Mouse (Mus musculus): ENCODE measurements at regions not wholly inside any gene's neighbourhood (a gene's known extent, or its start where the extent isn't known, plus 50 kb on each side); places are given as distances from the start of the nearest gene placed in this dataset.

GRCm38 (mm10) chr10:37494552-37495166 is 355.9 kb upstream of the Marcks start:
- Histone ChIP-seq H3K4me1 (replicated peaks; ENCODE audit: control insufficient read depth, insufficient read depth, low read length) (no peaks in the 10 kb centered on the region), H3K9me3 (ENCODE audit: control insufficient read depth) (no peaks in the 10 kb centered on the region), H3K27ac (ENCODE audit: low read depth, low read length) (no peak overlapping the region), H3K27me3 (replicated peaks; ENCODE audit: control insufficient read depth, insufficient read depth, low read length) (no peaks in the 10 kb centered on the region), H3K4me2 (replicated peaks; ENCODE audit: low read depth) (no peak overlapping the region), H3K9ac (ENCODE audit: low read depth, low read length) (no peak overlapping the region), H3K36me3 (ENCODE audit: control insufficient read depth, insufficient read depth) (no peaks in the 10 kb centered on the region), H3K4me3 (ENCODE audit: low read depth, low read length) (no peak overlapping the region)
- 64% methylated on average over 3 of the region's 3 CpGs for WGBS
- ATAC-seq, result no peak
- no peak for TF ChIP-seq CTCF (IDR thresholded peaks at IDR 0.05; ENCODE audit: low read depth)

- Histone ChIP-seq H3K27me3 (replicated peaks; ENCODE audit: control insufficient read depth, insufficient read depth, low read length) (no peaks in the 10 kb centered on the region), H3K4me3 (ENCODE audit: low read depth, low read length) (no peak overlapping the region), H3K4me1 (replicated peaks; ENCODE audit: control insufficient read depth, insufficient read depth, low read length) (no peaks in the 10 kb centered on the region), H3K9me3 (ENCODE audit: control insufficient read depth) (no peaks in the 10 kb centered on the region), H3K9ac (ENCODE audit: low read depth, low read length) (no peak overlapping the region), H3K36me3 (ENCODE audit: control insufficient read depth, insufficient read depth) (no peaks in the 10 kb centered on the region), H3K27ac (ENCODE audit: low read depth, low read length) (no peak overlapping the region), H3K4me2 (replicated peaks; ENCODE audit: low read depth) (no peak overlapping the region)
- ATAC-seq, result no peak
- no peak for TF ChIP-seq CTCF (IDR thresholded peaks at IDR 0.05; ENCODE audit: low read depth)
- 61% methylated on average over 2 of the region's 2 CpGs for WGBS
Measured at GRCm38 (mm10) chr10:37494098-37494497, 355.4 kb upstream of the Marcks start.

DNA sequence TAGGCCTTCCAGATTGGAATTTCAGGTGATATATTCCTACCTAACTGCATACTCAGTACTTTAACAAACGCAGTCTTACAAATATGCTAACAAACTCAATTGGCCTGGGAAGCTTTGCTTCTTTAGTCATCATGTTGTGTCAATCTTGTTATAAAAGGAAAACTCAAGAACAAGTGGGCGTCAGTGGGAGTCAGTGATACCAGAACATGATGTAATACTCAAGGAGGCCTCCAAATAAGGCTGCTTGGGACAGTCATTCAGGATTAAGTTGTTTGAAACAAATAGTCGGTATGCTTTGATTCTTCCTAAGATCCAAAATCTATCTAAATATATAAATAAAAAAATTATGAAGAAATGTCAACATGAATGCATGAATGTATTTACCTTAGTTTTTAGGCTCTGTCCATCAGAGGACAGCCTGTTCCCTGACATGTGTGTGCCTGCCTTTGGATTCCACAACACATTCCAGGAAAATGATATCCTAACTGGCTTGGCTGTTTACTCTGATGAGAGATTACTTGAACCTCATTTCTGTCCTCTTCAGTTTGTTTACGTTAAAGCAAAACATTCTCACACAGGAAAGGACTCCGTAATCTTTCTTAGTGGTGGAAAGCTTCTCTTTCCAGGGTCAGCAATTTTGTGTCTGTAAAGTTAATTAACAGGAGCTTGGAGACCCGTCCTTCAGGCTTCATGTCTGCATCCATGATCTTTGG is 345.7 kb upstream of the Marcks start:
- no peak for TF ChIP-seq CTCF (IDR thresholded peaks at IDR 0.05; ENCODE audit: low read depth)
- Histone ChIP-seq H3K9ac (ENCODE audit: low read depth, low read length) (no peak overlapping the region), H3K36me3 (ENCODE audit: control insufficient read depth, insufficient read depth) (no peaks in the 10 kb centered on the region), H3K27ac (ENCODE audit: low read depth, low read length) (no peak overlapping the region), H3K4me1 (replicated peaks; ENCODE audit: control insufficient read depth, insufficient read depth, low read length) (no peaks in the 10 kb centered on the region), H3K27me3 (replicated peaks; ENCODE audit: control insufficient read depth, insufficient read depth, low read length) (no peaks in the 10 kb centered on the region), H3K4me3 (ENCODE audit: low read depth, low read length) (no peak overlapping the region), H3K9me3 (ENCODE audit: control insufficient read depth) (no peaks in the 10 kb centered on the region), H3K4me2 (replicated peaks; ENCODE audit: low read depth) (no peak overlapping the region)
- ATAC-seq, result no peak
- WGBS, result 61% methylated on average over 6 of the region's 6 CpGs

- H3K36me3 ChIP-seq (ENCODE audit: control insufficient read depth, insufficient read depth), result no peaks in the 10 kb centered on the region
- no peak for TF ChIP-seq CTCF (IDR thresholded peaks at IDR 0.05; ENCODE audit: low read depth)
- H3K27ac ChIP-seq (ENCODE audit: low read depth, low read length), result no peak overlapping the region
- H3K4me3 ChIP-seq (ENCODE audit: low read depth, low read length), result no peak overlapping the region
- no peaks in the 10 kb centered on the region for H3K4me1 ChIP-seq (replicated peaks; ENCODE audit: control insufficient read depth, insufficient read depth, low read length)
- H3K27me3 ChIP-seq (replicated peaks; ENCODE audit: control insufficient read depth, insufficient read depth, low read length), result no peaks in the 10 kb centered on the region
- H3K9me3 ChIP-seq (ENCODE audit: control insufficient read depth), result no peaks in the 10 kb centered on the region
- WGBS, result 69% methylated on average over 4 of the region's 4 CpGs
- ATAC-seq, result no peak
- H3K4me2 ChIP-seq (replicated peaks; ENCODE audit: low read depth), result no peak overlapping the region
- no peak overlapping the region for H3K9ac ChIP-seq (ENCODE audit: low read depth, low read length)
Measured at GRCm38 (mm10) chr10:37483521-37483920, 344.8 kb upstream of the Marcks start.

GRCm38 (mm10) chr10:37481879-37482278 is 343.2 kb upstream of the Marcks start:
- Histone ChIP-seq H3K27me3 (replicated peaks; ENCODE audit: control insufficient read depth, insufficient read depth, low read length) (no peaks in the 10 kb centered on the region), H3K4me2 (replicated peaks; ENCODE audit: low read depth) (no peak overlapping the region), H3K36me3 (ENCODE audit: control insufficient read depth, insufficient read depth) (no peaks in the 10 kb centered on the region), H3K9me3 (ENCODE audit: control insufficient read depth) (no peaks in the 10 kb centered on the region), H3K27ac (ENCODE audit: low read depth, low read length) (no peak overlapping the region), H3K9ac (ENCODE audit: low read depth, low read length) (no peak overlapping the region), H3K4me3 (ENCODE audit: low read depth, low read length) (no peak overlapping the region), H3K4me1 (replicated peaks; ENCODE audit: control insufficient read depth, insufficient read depth, low read length) (no peaks in the 10 kb centered on the region)
- ATAC-seq, result no peak
- 76% methylated on average over 1 of the region's 1 CpGs for WGBS
- no peak for TF ChIP-seq CTCF (IDR thresholded peaks at IDR 0.05; ENCODE audit: low read depth)

GRCm38 (mm10) chr10:37480331-37480730 is 341.6 kb upstream of the Marcks start:
- no peak for TF ChIP-seq CTCF (IDR thresholded peaks at IDR 0.05; ENCODE audit: low read depth)
- H3K9ac ChIP-seq (ENCODE audit: low read depth, low read length), result no peak overlapping the region
- ATAC-seq, result no peak
- H3K4me3 ChIP-seq (ENCODE audit: low read depth, low read length), result no peak overlapping the region
- H3K4me2 ChIP-seq (replicated peaks; ENCODE audit: low read depth), result no peak overlapping the region
- no peaks in the 10 kb centered on the region for H3K27me3 ChIP-seq (replicated peaks; ENCODE audit: control insufficient read depth, insufficient read depth, low read length)
- no peaks in the 10 kb centered on the region for H3K36me3 ChIP-seq (ENCODE audit: control insufficient read depth, insufficient read depth)
- 62% methylated on average over 1 of the region's 1 CpGs for WGBS
- no peak overlapping the region for H3K27ac ChIP-seq (ENCODE audit: low read depth, low read length)
- no peaks in the 10 kb centered on the region for H3K4me1 ChIP-seq (replicated peaks; ENCODE audit: control insufficient read depth, insufficient read depth, low read length)
- H3K9me3 ChIP-seq (ENCODE audit: control insufficient read depth), result no peaks in the 10 kb centered on the region
